Mouse (Mus musculus): ENCODE data around the gene Ell. TPM values are rescaled to one million over a fixed set of nuclear protein-coding genes. Genes with fewer than 3 reads are reported as not detected.

Gene Ell
- polyA plus RNA-seq, 1 experiment from 2014 or later: 21.8 TPM

- no peak for DNase-seq (ENCODE audit: low spot score)
- no peak for ATAC-seq (replicated peaks; ENCODE audit: low FRiP score)
- Histone ChIP-seq H3K27ac (ENCODE audit: low read depth, low read length) (no peak overlapping the region), H3K27me3 (ENCODE audit: control insufficient read depth, insufficient read depth, low read length) (peaks cover 2% of the 10 kb centered on the region; the same call in 1 of the 2 replicates), H3K9me3 (ENCODE audit: control insufficient read depth, low read length) (no peaks in the 10 kb centered on the region), H3K9ac (ENCODE audit: low read length) (peak overlapping the region; percentile 32; the same call in 1 of the 2 replicates), H3K4me1 (replicated peaks; ENCODE audit: control insufficient read depth, insufficient read depth, low read length) (no peaks in the 10 kb centered on the region), H3K4me2 (ENCODE audit: low read depth, low read length, severe bottlenecking) (no peak overlapping the region), H3K4me3 (ENCODE audit: low read depth, low read length) (no peak overlapping the region), H3K36me3 (ENCODE audit: control insufficient read depth, insufficient read depth, low read length) (no peaks in the 10 kb centered on the region)
- WGBS: 66% methylated on average over 8 of the region's 8 CpGs
These were observed 97.6 kb downstream of the Ell start for GRCm38 (mm10) chr8:70636838-70637237.

DNA sequence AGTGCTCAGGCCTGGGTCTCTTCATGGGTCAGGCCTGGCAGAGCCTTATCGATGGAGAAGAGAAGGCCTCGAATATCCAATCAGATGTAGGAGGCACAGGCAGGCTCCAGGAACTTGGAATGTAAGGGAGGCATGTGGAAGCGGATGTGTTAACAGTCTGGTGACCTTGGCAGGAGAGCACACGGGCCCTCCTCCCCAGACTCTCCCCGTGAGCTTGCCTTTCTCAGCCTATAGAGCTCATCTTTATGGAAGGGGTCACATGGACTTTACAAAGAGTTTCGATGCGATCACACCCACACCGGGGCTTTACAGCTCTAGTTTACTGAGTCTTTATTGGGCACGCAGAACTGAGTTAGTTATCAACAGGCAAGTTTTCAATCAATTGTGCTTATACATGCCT is 99.5 kb downstream of the Ell start:
- ATAC-seq (replicated peaks; ENCODE audit: low FRiP score) (no peak), DNase-seq (ENCODE audit: low spot score) (no peak)
- Histone ChIP-seq H3K27me3 (ENCODE audit: control insufficient read depth, insufficient read depth, low read length) (no peaks in the 10 kb centered on the region), H3K36me3 (ENCODE audit: control insufficient read depth, insufficient read depth, low read length) (no peaks in the 10 kb centered on the region), H3K4me3 (ENCODE audit: low read depth, low read length) (no peak overlapping the region), H3K4me1 (replicated peaks; ENCODE audit: control insufficient read depth, insufficient read depth, low read length) (no peaks in the 10 kb centered on the region), H3K27ac (ENCODE audit: low read depth, low read length) (no peak overlapping the region), H3K4me2 (ENCODE audit: low read depth, low read length, severe bottlenecking) (no peak overlapping the region), H3K9me3 (ENCODE audit: control insufficient read depth, low read length) (no peaks in the 10 kb centered on the region), H3K9ac (ENCODE audit: low read length) (no peak overlapping the region)
- 81% methylated on average over 9 of the region's 9 CpGs for WGBS

Other genes with a start within 250 kb of the Ell start
- 54.4 and 61.5 TPM in 2 replicates for gene Ddx49, start 237.0 kb upstream of the Ell start, polyA plus RNA-seq (2014; fragmentation: Nextera tagmentation; extraction: Ambion mirVana)
- 220 and 268 TPM in 2 replicates for gene Cope, start 236.9 kb upstream of the Ell start, polyA plus RNA-seq (2014; fragmentation: Nextera tagmentation; extraction: Ambion mirVana)
- gene Cers1, start 223.7 kb upstream of the Ell start, polyA plus RNA-seq (2014; fragmentation: Nextera tagmentation; extraction: Ambion mirVana): 10.6 and 11.0 TPM in 2 replicates
- gene Gdf1, start 209.6 kb upstream of the Ell start, polyA plus RNA-seq (2014; fragmentation: Nextera tagmentation; extraction: Ambion mirVana): 1.8 and 2.6 TPM in 2 replicates
- gene Upf1, start 186.2 kb upstream of the Ell start, polyA plus RNA-seq (2014; fragmentation: Nextera tagmentation; extraction: Ambion mirVana): 25.6 and 25.8 TPM in 2 replicates
- gene Comp, start 165.9 kb upstream of the Ell start, polyA plus RNA-seq (2014; fragmentation: Nextera tagmentation; extraction: Ambion mirVana): 0.56 TPM in 1 of 2 replicates, not detected in the other
- gene Crtc1, start 99.9 kb upstream of the Ell start, polyA plus RNA-seq (2014; fragmentation: Nextera tagmentation; extraction: Ambion mirVana): 16.3 and 18.1 TPM in 2 replicates
- gene Klhl26, start 62.5 kb upstream of the Ell start, polyA plus RNA-seq (2014; fragmentation: Nextera tagmentation; extraction: Ambion mirVana): 17.5 and 19.5 TPM in 2 replicates
- gene Tmem59l, start 52.1 kb upstream of the Ell start, polyA plus RNA-seq (2014; fragmentation: Nextera tagmentation; extraction: Ambion mirVana): 10.4 and 10.6 TPM in 2 replicates
- gene Crlf1, start 46.3 kb upstream of the Ell start, polyA plus RNA-seq (2014; fragmentation: Nextera tagmentation; extraction: Ambion mirVana): 4.9 and 10.9 TPM in 2 replicates
- gene Rex1bd, start 32.7 kb upstream of the Ell start, polyA plus RNA-seq (2014; fragmentation: Nextera tagmentation; extraction: Ambion mirVana): 113 and 123 TPM in 2 replicates
- 715 TPM in 2 replicates for gene Uba52, start 28.7 kb upstream of the Ell start, polyA plus RNA-seq (2014; fragmentation: Nextera tagmentation; extraction: Ambion mirVana)
- 268 and 290 TPM in 2 replicates for gene Fkbp8, start 11.7 kb upstream of the Ell start, polyA plus RNA-seq (2014; fragmentation: Nextera tagmentation; extraction: Ambion mirVana)
- 56.0 and 59.9 TPM in 2 replicates for gene Kxd1, start 11.5 kb upstream of the Ell start, polyA plus RNA-seq (2014; fragmentation: Nextera tagmentation; extraction: Ambion mirVana)
- 98.1 and 109 TPM in 2 replicates for gene Isyna1, start 54.9 kb downstream of the Ell start, polyA plus RNA-seq (2014; fragmentation: Nextera tagmentation; extraction: Ambion mirVana)
- 113 and 127 TPM in 2 replicates for gene Ssbp4, start 69.4 kb downstream of the Ell start, polyA plus RNA-seq (2014; fragmentation: Nextera tagmentation; extraction: Ambion mirVana)
- 1.2 and 1.4 TPM in 2 replicates for gene Lrrc25, start 76.7 kb downstream of the Ell start, polyA plus RNA-seq (2014; fragmentation: Nextera tagmentation; extraction: Ambion mirVana)
- gene Gdf15, start 93.0 kb downstream of the Ell start, polyA plus RNA-seq (2014; fragmentation: Nextera tagmentation; extraction: Ambion mirVana): not detected in 2 replicates
- gene Pgpep1, start 120.9 kb downstream of the Ell start, polyA plus RNA-seq (2014; fragmentation: Nextera tagmentation; extraction: Ambion mirVana): 70.9 and 73.8 TPM in 2 replicates
- 318 and 346 TPM in 2 replicates for gene Lsm4, start 133.8 kb downstream of the Ell start, polyA plus RNA-seq (2014; fragmentation: Nextera tagmentation; extraction: Ambion mirVana)
- 128 and 157 TPM in 2 replicates for gene Jund, start 159.5 kb downstream of the Ell start, polyA plus RNA-seq (2014; fragmentation: Nextera tagmentation; extraction: Ambion mirVana)
- not detected in 2 replicates for gene Iqcn, start 164.0 kb downstream of the Ell start, polyA plus RNA-seq (2014; fragmentation: Nextera tagmentation; extraction: Ambion mirVana)
- not detected in 2 replicates for gene Gm3336, start 179.1 kb downstream of the Ell start, polyA plus RNA-seq (2014; fragmentation: Nextera tagmentation; extraction: Ambion mirVana)
- gene Pde4c, start 184.3 kb downstream of the Ell start, polyA plus RNA-seq (2014; fragmentation: Nextera tagmentation; extraction: Ambion mirVana): 0.13 and 0.37 TPM in 2 replicates
- 42.7 and 49.7 TPM in 2 replicates for gene Rab3a, start 215.2 kb downstream of the Ell start, polyA plus RNA-seq (2014; fragmentation: Nextera tagmentation; extraction: Ambion mirVana)
- gene Mpv17l2, start 221.5 kb downstream of the Ell start, polyA plus RNA-seq (2014; fragmentation: Nextera tagmentation; extraction: Ambion mirVana): 31.0 and 34.1 TPM in 2 replicates
- 58.9 and 61.6 TPM in 2 replicates for gene Pik3r2, start 237.3 kb downstream of the Ell start, polyA plus RNA-seq (2014; fragmentation: Nextera tagmentation; extraction: Ambion mirVana)

All from forebrain, embryonic 11.5 days (tissue).